Mouse (Mus musculus) intestine, embryonic 15.5 days (tissue): Measurements from ENCODE around the gene St3gal5. TPM values are rescaled to one million over a fixed set of nuclear protein-coding genes. Genes with fewer than 3 reads are reported as not detected.
A peak's percentile ranks its signal among the peaks of the same experiment; 100 is the strongest.

Experiments used
- ATAC-seq: fragments of 200-750 bp; cut with Nextera tagmentation; 2 replicates; pipeline ENCODE4 v1.8.0; 2017; ENCODE audit warnings: moderate TSS enrichment, moderate library complexity
- H3K27ac ChIP-seq: fragments of 300-500 bp; sonication (generic); 2 replicates; pipeline ENCODE4 v1.5.1; 2015; ENCODE audit warnings: mild to moderate bottlenecking, inconsistent platforms
- H3K27me3 ChIP-seq: fragments of 300-500 bp; sonication (generic); replicated peaks from 2 replicates; pipeline ENCODE4 v1.6.1; 2015; ENCODE audit warnings: inconsistent platforms
- H3K36me3 ChIP-seq: fragments of 300-500 bp; sonication (generic); 2 replicates; pipeline ENCODE4 v1.6.1; 2015; ENCODE audit warnings: inconsistent platforms
- H3K4me1 ChIP-seq: fragments of 300-500 bp; sonication (generic); replicated peaks from 2 replicates; pipeline ENCODE4 v1.6.1; 2015; ENCODE audit warnings: inconsistent platforms
- H3K4me2 ChIP-seq: fragments of 300-500 bp; sonication (generic); replicated peaks from 2 replicates; pipeline ENCODE4 v1.6.1; 2015; ENCODE audit warnings: mild to moderate bottlenecking, inconsistent platforms
- H3K4me3 ChIP-seq: fragments of 300-500 bp; sonication (generic); replicated peaks from 2 replicates; pipeline ENCODE4 v1.5.1; 2015; ENCODE audit warnings: inconsistent platforms
- H3K9ac ChIP-seq: fragments of 300-500 bp; sonication (generic); 2 replicates; pipeline ENCODE4 v1.6.1; 2015; ENCODE audit warnings: inconsistent platforms
- H3K9me3 ChIP-seq: fragments of 300-500 bp; sonication (generic); 2 replicates; pipeline ENCODE4 v1.6.1; 2016; ENCODE audit warnings: inconsistent platforms
- WGBS: fragments of 180-500 bp; shearing (Covaris S2); methylation state at CpG from one replicate; pipeline ENCODE4 v1.1.7; 2015; 5-methylcytosine and 5-hydroxymethylcytosine counted together
- polyA plus RNA-seq: library from polyadenylated mRNA; unstranded; fragments of >200 nt; fragmentation: Nextera tagmentation; extraction: Ambion mirVana; gene quantifications from 2 replicates; pipeline ENCODE4 v1.2.1, GENCODE M21; 2015

St3gal5 gene
- polyA plus RNA-seq, 1 experiment from 2014 or later, result 19.4 TPM

DNA sequence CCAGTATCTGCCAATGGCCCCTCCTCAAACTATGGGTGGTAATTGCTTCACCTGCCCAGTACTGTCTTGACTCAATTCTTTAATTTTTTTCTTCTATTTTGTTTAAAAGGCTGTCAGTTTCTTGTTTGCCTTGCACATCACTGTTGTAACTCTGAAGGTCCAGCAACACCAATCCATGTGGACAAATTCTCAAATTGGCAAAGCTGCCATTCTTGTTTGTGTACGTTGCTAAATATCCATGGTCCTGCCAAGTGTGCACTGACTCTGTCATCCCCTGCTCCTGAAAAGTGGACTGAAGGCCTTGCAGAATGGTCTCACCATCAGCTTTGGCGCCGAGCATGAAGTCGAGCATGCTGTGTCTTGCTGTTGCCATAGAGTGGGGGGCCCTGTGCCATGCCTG, 23.6 kb upstream of the St3gal5 start:
- Histone ChIP-seq H3K4me3 (no peak overlapping the region), H3K36me3 (no peaks in the 10 kb centered on the region), H3K9me3 (no peaks in the 10 kb centered on the region), H3K9ac (no peak overlapping the region), H3K4me1 (no peaks in the 10 kb centered on the region), H3K27me3 (no peaks in the 10 kb centered on the region), H3K4me2 (no peak overlapping the region), H3K27ac (no peak overlapping the region)
- 92% methylated on average over 4 of the region's 4 CpGs for WGBS
- no peak for ATAC-seq

DNA sequence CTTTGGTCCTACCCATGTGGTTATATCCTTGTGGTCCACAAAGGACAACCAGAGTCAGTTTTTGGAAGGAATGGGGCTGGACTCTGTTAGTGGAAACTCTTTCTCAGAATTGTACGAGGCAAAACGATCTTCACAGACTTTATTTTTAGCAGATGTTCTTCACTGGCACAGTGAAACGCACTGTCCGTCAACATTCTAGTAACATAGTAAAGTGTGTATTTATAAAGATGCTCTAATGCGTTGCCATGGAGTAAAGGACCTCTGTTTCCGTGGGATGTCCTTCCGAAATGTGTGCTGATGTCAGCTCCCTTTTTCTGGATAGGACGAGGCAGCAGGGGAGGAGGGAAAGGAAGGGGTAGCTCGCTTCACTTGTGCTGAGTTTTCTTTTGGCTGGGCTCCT, 20.9 kb upstream of the St3gal5 start:
- ATAC-seq, result no peak
- no peak overlapping the region for H3K9ac ChIP-seq
- H3K4me2 ChIP-seq, result no peak overlapping the region
- H3K4me3 ChIP-seq, result no peak overlapping the region
- no peaks in the 10 kb centered on the region for H3K27me3 ChIP-seq
- no peak overlapping the region for H3K27ac ChIP-seq
- WGBS, result 66% methylated on average over 9 of the region's 9 CpGs
- H3K9me3 ChIP-seq, result no peaks in the 10 kb centered on the region
- no peaks in the 10 kb centered on the region for H3K4me1 ChIP-seq
- no peaks in the 10 kb centered on the region for H3K36me3 ChIP-seq

DNA sequence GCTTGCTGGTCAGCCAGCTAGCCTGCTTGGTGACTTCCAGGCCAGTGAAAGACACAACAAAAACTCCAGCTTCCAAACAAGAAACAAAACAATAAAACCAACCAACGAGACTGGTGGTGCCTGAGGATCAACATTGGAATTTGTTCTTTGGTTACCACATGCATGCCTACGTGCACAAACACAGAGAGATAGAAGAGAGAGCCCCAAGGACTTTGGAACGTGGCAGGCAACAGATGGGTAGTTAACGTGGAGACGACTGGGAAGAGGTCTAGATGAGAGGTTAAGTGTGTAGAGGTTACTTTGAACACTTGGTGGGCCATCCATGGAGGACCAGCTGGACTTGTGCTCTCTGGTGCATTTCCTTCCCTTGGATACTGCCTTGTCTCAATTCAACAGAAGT, 19.2 kb upstream of the St3gal5 start:
- Histone ChIP-seq H3K9ac (no peak overlapping the region), H3K4me2 (no peak overlapping the region), H3K9me3 (no peaks in the 10 kb centered on the region), H3K4me3 (no peak overlapping the region), H3K27me3 (no peaks in the 10 kb centered on the region), H3K4me1 (no peaks in the 10 kb centered on the region), H3K27ac (no peak overlapping the region), H3K36me3 (no peaks in the 10 kb centered on the region)
- 76% methylated on average over 5 of the region's 5 CpGs for WGBS
- ATAC-seq, result no peak

DNA sequence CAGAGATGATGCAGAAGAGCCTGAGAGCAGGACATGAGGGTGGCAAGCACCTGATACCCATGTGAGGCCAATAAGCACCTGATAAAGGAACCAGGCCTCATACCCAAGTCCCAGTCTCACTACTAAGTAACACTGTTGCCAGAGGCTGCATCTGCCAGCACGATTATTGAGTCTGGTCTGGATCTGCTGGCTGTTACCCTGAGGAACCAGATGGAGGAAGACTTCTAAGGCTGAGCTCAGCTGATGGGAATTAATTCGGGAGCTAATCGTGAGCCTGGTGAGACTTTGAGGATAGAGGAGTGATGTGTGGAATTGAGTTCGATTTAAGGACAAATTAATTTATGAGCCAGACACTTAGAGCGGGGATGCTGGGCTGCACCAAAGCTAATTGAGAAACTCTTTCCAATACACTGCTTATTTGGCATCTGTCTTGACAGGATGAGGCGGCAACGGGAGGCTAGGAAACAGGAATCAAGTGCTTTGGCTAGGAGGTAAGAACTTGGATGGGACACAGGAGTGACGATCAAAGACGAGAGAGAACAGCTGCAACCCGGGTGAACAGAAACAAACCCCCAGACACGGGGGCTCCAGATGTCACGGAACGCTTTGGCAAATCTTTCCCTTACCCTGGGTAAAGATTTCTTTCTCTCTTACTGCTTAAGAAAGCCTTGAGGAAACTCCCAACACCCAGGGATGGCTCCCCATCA, 15.9 kb upstream of the St3gal5 start:
- Histone ChIP-seq H3K4me2 (no peak overlapping the region), H3K27ac (no peak overlapping the region), H3K27me3 (no peaks in the 10 kb centered on the region), H3K9ac (no peak overlapping the region), H3K4me1 (no peaks in the 10 kb centered on the region), H3K4me3 (no peak overlapping the region), H3K36me3 (no peaks in the 10 kb centered on the region), H3K9me3 (no peaks in the 10 kb centered on the region)
- ATAC-seq, result no peak
- 84% methylated on average over 13 of the region's 13 CpGs for WGBS

DNA sequence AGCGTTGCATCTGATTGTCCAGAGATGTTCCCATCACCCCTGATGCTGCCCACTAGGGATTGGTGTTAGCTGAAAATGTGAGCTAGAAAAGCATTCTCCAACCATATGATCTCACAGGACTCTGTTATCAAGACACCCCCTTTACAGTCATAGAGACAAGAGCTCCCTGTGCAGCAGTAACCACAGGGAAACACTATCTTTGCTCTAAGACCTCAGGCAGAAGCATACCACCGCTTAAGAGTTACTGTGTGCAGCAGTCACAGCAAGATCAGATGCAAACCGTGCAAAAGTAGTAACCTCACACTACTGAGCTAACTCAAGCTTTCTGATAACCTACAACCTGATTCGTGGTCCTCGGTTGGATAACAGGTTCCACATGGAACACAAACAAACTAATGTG, 10.0 kb upstream of the St3gal5 start:
- Histone ChIP-seq H3K9ac (no peak overlapping the region), H3K4me2 (no peak overlapping the region), H3K9me3 (no peaks in the 10 kb centered on the region), H3K4me3 (no peak overlapping the region), H3K27me3 (no peaks in the 10 kb centered on the region), H3K36me3 (no peaks in the 10 kb centered on the region), H3K27ac (no peak overlapping the region), H3K4me1 (0 out of 2 replicates have a peak, but pooled peaks cover 4% of the 10 kb centered on the region)
- 68% methylated on average over 5 of the region's 5 CpGs for WGBS
- ATAC-seq, result no peak

DNA sequence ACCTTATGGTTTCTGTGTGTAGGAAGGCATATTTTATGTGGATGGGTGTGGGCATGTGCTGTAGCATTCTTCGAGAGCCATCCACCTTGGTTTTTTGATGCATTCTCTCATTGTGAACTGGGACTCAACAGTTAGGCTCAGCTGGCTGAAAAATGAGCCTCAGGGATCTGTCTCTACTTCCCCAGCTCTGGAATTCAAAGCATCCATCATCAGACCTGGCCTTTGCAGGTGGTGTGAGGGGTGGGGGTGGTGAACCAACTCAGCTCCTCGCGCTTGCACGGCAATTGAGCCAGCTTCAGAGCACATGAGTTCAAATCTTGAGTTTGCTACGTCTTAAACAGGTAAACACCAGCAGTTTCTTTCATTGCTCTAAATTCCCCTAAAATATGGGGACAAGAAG, 7.5 kb upstream of the St3gal5 start:
- no peak for ATAC-seq
- H3K4me2 ChIP-seq, result no peak overlapping the region
- H3K4me3 ChIP-seq, result no peak overlapping the region
- 0 out of 2 replicates have a peak, but pooled peaks cover 4% of the 10 kb centered on the region for H3K4me1 ChIP-seq
- WGBS, result 76% methylated on average over 5 of the region's 5 CpGs
- no peaks in the 10 kb centered on the region for H3K27me3 ChIP-seq
- no peaks in the 10 kb centered on the region for H3K36me3 ChIP-seq
- no peak overlapping the region for H3K27ac ChIP-seq
- no peaks in the 10 kb centered on the region for H3K9me3 ChIP-seq
- H3K9ac ChIP-seq, result no peak overlapping the region

DNA sequence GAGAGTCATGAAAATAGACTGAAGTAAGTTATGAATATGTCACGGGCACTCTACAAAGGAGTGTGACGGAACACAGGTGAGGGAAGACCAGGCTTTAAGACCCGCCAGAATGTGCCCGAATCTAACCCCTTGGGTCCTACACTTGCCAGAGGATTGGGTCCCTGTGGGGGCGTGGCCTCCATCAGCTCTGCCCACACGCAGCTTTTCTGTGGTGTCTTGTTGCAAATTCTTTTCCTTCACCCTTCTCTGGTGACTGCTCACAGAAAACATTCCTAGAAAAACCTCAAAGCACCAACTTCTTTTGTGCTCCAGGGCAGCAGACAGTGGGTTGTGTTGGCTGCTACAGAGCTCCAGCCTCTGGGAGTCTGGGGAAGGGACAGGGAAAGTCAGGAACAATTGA, 6.4 kb upstream of the St3gal5 start:
- Histone ChIP-seq H3K4me2 (no peak overlapping the region), H3K9me3 (no peaks in the 10 kb centered on the region), H3K9ac (no peak overlapping the region), H3K4me3 (no peak overlapping the region), H3K36me3 (no peaks in the 10 kb centered on the region), H3K27me3 (no peaks in the 10 kb centered on the region), H3K27ac (no peak overlapping the region), H3K4me1 (0 out of 2 replicates have a peak, but pooled peaks cover 5% of the 10 kb centered on the region)
- whole genome bisulfite sequencing, result 56% methylated on average over 6 of the region's 6 CpGs
- ATAC-seq, result no peak

DNA sequence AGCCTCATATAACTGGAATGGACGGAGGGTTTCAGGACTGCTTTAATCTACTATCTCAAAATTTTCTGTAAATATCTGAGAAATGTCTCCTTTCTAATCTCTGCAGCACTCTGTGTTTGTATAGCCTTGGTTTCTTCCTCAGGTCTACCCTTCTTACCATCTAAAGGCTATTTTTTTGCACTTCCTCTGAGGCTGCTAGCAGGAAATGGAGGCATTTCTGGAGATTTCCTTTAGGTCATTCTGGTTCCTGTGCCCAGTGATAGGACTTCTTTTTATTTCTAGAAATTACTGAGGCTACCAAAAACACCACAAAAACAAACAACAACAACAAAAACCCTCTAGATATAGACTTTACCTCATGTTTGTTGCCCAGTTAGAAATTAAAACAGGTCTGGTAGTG, 4.3 kb upstream of the St3gal5 start:
- no peak overlapping the region for H3K27ac ChIP-seq
- 83% methylated on average over 1 of the region's 1 CpGs for WGBS
- ATAC-seq, result no peak

DNA sequence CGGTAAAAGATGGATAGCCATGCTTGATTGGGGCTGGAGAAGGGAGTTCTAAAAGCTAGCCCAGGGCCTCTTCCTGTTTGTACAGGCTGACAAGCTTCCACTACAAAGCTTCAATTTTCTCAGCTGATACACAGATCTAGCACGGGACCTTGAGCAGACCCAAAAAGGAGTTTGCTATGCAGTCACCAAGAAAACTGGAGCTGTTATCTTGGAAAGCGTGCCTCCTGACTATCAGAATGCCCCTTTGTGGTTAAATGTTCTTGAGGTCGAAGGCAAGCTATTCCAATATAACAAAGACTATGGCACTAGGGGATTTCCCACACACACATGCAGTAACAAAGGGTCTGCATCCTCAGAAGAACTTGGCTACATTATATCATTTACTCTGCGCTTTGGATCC, 1.2 kb upstream of the St3gal5 start:
- Histone ChIP-seq H3K4me2 (no peak overlapping the region), H3K27ac (peak overlapping the region; percentile 32), H3K9ac (no peak overlapping the region), H3K9me3 (no peaks in the 10 kb centered on the region), H3K4me3 (no peak overlapping the region), H3K4me1 (peaks cover 12% of the 10 kb centered on the region), H3K36me3 (no peaks in the 10 kb centered on the region), H3K27me3 (no peaks in the 10 kb centered on the region)
- no peak for ATAC-seq
- WGBS, result 54% methylated on average over 5 of the region's 5 CpGs

More for the DNA sequence above, 4.3 kb upstream of the St3gal5 start:
- H3K36me3 ChIP-seq, result no peaks in the 10 kb centered on the region
- no peak overlapping the region for H3K4me3 ChIP-seq
- no peaks in the 10 kb centered on the region for H3K9me3 ChIP-seq
- peaks cover 11% of the 10 kb centered on the region for H3K4me1 ChIP-seq
- H3K27me3 ChIP-seq, result no peaks in the 10 kb centered on the region
- no peak overlapping the region for H3K9ac ChIP-seq
- no peak overlapping the region for H3K4me2 ChIP-seq

DNA sequence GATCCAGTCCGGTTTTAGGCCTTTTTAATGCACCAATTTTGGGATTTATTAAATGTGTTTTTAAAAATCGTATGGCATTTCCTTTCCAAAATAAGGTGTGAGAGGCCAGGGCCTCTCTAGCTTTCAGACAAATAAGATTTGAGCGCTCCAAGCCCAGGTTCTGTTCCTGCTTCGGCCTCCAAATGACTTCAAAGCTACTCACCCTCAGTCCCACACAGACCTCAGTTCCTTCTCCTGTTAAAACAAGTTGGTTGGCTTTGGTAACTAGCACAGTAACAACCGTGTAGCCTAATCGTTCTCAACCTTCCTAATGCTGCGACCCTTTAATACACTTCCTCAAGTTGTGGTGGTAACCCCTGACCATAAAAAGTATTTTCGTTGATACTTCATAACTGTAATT, 723 bp upstream of the St3gal5 start:
- WGBS, result 49% methylated on average over 8 of the region's 8 CpGs
- Histone ChIP-seq H3K4me2 (peak overlapping the region; percentile 98), H3K9ac (no peak overlapping the region), H3K9me3 (no peaks in the 10 kb centered on the region), H3K36me3 (no peaks in the 10 kb centered on the region), H3K27me3 (no peaks in the 10 kb centered on the region), H3K4me3 (peak overlapping the region; percentile 73), H3K4me1 (peaks cover 13% of the 10 kb centered on the region), H3K27ac (no peak overlapping the region)
- ATAC-seq, result no peak

DNA sequence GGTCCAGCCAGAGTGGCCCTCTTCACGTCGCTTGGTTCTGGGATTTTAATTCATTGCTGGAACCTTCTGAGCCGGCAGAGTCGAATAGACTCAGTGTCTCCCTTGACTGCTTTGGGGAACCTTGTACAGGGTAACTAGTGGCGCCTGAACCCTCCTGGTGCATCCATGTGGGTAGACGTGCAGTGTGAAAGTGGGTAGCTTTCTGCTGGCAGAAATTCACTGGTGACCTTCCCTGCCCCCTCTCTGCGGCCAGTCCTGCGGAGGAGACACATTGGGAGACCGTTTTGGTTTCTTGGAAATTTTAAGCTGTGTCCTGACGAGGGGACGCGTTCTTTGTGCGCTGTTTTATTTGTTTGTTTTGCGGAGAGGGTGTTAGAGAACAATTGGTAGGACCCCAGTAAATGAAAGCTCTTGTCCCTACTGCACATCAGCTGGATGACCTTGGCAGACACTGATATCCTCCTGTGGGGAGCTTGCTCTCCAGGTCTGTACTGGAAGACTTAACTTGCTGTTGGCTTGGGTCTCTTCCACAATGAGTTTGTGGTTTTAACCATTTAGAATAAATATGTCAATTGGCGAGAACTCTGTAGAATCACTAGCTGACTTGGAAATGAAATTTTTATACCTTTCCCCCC, 746 bp downstream of the St3gal5 start:
- 7% methylated on average over 15 of the region's 15 CpGs for WGBS
- ATAC-seq, result no peak; the same call in 1 of the 2 replicates
- no peaks in the 10 kb centered on the region for H3K9me3 ChIP-seq

DNA sequence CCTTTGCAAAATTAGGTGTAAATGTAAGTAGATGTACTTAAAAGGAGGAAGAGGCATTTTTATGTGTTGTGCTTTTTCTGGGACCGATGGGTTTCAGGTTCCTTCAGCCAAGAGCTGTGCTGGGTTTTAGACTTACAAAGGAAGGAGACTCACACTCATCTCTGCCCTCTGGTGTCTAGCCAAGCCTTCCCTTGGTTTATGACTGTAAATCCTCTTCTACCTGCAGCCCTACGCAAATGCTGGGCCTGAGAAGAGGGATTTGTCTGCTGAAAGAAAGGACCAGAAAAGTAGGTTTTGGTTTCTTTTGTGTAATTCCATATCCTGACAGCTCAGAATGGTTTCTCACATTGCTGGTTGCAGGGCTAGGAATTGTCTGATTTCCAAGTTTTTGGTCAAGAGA, 1.3 kb downstream of the St3gal5 start:
- Histone ChIP-seq H3K4me3 (no peak overlapping the region), H3K9ac (no peak overlapping the region), H3K9me3 (no peaks in the 10 kb centered on the region), H3K27me3 (no peaks in the 10 kb centered on the region), H3K4me2 (peak overlapping the region; percentile 98), H3K4me1 (peaks cover 13% of the 10 kb centered on the region), H3K36me3 (no peaks in the 10 kb centered on the region), H3K27ac (no peak overlapping the region)
- no peak for ATAC-seq
- 41% methylated on average over 2 of the region's 2 CpGs for WGBS

More for the DNA sequence above, 746 bp downstream of the St3gal5 start:
- no peaks in the 10 kb centered on the region for H3K36me3 ChIP-seq
- peak overlapping the region; percentile 98 for H3K4me2 ChIP-seq
- H3K4me3 ChIP-seq, result peak overlapping the region; percentile 73
- H3K4me1 ChIP-seq, result peaks cover 13% of the 10 kb centered on the region
- peak overlapping the region; percentile 77 for H3K9ac ChIP-seq
- H3K27ac ChIP-seq, result peak overlapping the region; percentile 75
- no peaks in the 10 kb centered on the region for H3K27me3 ChIP-seq

DNA sequence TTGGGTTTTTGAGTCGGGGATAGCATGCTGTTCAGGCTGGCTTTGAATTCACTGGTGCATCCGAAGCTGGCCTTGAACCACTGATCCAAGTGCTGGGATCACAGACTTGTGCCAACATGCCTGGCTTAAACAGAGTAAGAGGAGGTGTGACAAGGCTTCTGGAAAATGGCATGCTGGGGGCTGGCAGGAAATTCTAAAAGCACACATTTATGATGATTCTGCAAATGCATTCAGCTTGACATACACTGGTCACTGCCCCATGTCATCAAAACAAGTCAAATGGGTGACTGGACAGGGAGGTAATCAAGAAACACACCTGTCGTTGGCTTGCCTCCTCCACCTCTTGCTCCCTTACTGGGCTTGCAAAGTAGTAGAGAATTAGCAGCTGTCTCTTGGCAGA, 1.9 kb downstream of the St3gal5 start:
- Histone ChIP-seq H3K9me3 (no peaks in the 10 kb centered on the region), H3K36me3 (no peaks in the 10 kb centered on the region), H3K9ac (no peak overlapping the region), H3K27me3 (no peaks in the 10 kb centered on the region), H3K4me3 (no peak overlapping the region), H3K4me1 (peaks cover 13% of the 10 kb centered on the region), H3K27ac (no peak overlapping the region), H3K4me2 (peak overlapping the region; percentile 98; the same call in 1 of the 2 replicates)
- WGBS, result 81% methylated on average over 3 of the region's 3 CpGs
- no peak for ATAC-seq
